Mouse (Mus musculus) T-helper 2 cell (primary cell): ENCODE measurements around the gene Vmn2r22.
"Not testable (repeated sequence)": the region's sequence is repeated elsewhere in the genome, so short reads cannot be mapped to it uniquely, and the experiment has no call there.

Source experiments
- in situ Hi-C: fragments of 300-600 bp; cut with MboI, MseI; formaldehyde crosslinking; loops from one replicate; pipeline ENCODE4 v1.15.1; 2025; ENCODE audit warnings: high pct_unique_total_duplicates

The Vmn2r22 gene

GRCm38 (mm10) chr6:123650625-123651024 is at the start of gene Vmn2r22:
Vmn2r22 (minus strand) TSS chr6:123650725.
- in situ Hi-C loops = not testable (repeated sequence)

GRCm38 (mm10) chr6:123697213-123697612 is 46.7 kb upstream of the Vmn2r22 start:
- in situ Hi-C loops = no loop called here

GRCm38 (mm10) chr6:123696639-123697038 is 46.1 kb upstream of the Vmn2r22 start:
- in situ Hi-C loops = not testable (repeated sequence)

- in situ Hi-C loops = no loop called here
Measured at GRCm38 (mm10) chr6:123657040-123657439, 6.5 kb upstream of the Vmn2r22 start.

- in situ Hi-C loops = loop anchor here (10.0 kb wide), 1 partner anchor 125 kb away; no protein-coding TSS in a partner anchor
Measured at GRCm38 (mm10) chr6:123639394-123639793, 11.1 kb downstream of the Vmn2r22 start.

GRCm38 (mm10) chr6:123623784-123624183 is 26.7 kb downstream of the Vmn2r22 start:
- in situ Hi-C loops = not testable (repeated sequence)

GRCm38 (mm10) chr6:123588368-123588767 is 62.2 kb downstream of the Vmn2r22 start:
- in situ Hi-C loops = not testable (repeated sequence)

- in situ Hi-C loops = not testable (repeated sequence)
Measured at GRCm38 (mm10) chr6:123587796-123588328, 62.7 kb downstream of the Vmn2r22 start.

GRCm38 (mm10) chr6:123583988-123584387 is 66.5 kb downstream of the Vmn2r22 start:
- in situ Hi-C loops = not testable (repeated sequence)

GRCm38 (mm10) chr6:123574698-123575097 is 75.8 kb downstream of the Vmn2r22 start:
- in situ Hi-C loops = not testable (repeated sequence)
